Mouse (Mus musculus) olfactory bulb, adult 2 months (tissue): ENCODE results near the gene Appl1.

Experiments used
- CTCF ChIP-seq: fragments of 200-500 bp; IDR thresholded peaks from 2 replicates; pipeline ENCODE4 v1.5.1; 2012; ENCODE audit warnings: low read depth, mild to moderate bottlenecking, low read length, moderate library complexity; ENCODE audit not compliant: insufficient read depth
- POLR2A ChIP-seq: fragments of 200-500 bp; IDR thresholded peaks from 2 replicates; pipeline ENCODE4 v1.6.1; 2012; ENCODE audit warnings: mild to moderate bottlenecking, low read depth, low read length, moderate library complexity; ENCODE audit not compliant: insufficient read depth

DNA sequence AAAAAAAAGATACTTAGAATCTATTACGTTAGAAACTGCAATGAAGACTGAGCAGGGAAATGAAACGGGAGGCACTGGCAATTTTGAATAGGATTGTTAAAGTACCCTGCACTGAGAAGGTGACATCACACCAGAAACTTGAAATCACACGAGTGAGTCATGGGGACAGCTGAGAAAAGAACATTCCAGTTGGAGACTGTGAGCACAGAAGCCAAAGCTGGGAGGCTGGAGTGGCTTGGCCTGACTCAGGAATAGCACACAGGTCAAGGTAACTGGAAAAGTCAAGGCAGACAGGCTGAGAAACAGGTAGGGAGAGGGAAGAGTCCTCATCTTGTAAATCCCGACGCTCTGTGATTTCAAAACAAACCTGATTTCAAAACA lies 11.1 kb upstream of the Appl1 start:
- no peak for TF ChIP-seq POLR2A
- TF ChIP-seq CTCF, result no peak
